Mouse (Mus musculus): Measurements from ENCODE around the gene Anxa6.

Gene Anxa6

DNA sequence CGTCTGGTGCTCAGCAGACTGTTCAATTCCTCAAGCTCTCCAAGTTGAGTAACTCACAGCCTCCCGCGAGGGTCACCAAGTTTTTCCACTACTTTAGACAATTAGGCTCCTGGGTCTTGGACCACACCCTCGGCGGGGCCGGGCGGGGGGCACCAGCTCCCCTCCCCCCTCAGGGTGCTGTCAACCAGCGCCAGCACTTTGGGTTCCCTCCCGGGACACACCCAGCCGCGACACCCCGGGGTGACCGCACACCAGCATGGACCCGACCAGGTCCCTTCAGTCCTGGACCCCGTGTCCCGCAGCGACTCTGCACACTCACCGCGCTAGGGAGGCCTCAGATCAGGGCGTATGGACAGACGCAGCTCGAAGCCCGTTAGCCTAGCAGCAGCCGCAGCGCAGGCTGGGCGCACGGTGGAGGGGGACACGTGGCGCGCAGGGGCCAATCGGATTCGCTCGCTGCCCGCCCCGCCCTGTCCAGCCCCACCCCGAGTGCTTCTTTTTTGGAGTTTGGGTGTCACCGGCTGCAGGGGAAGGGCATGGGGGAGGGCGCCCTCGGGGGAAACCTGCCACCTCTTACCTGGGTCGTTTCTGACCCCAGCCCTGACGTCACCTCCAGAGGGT is at the start of gene Anxa6:
Gene Anxa6 (minus strand): TSS at position 406 of the 621 bp plus-strand sequence.
- peak; percentile 68 for DNase-seq

DNA sequence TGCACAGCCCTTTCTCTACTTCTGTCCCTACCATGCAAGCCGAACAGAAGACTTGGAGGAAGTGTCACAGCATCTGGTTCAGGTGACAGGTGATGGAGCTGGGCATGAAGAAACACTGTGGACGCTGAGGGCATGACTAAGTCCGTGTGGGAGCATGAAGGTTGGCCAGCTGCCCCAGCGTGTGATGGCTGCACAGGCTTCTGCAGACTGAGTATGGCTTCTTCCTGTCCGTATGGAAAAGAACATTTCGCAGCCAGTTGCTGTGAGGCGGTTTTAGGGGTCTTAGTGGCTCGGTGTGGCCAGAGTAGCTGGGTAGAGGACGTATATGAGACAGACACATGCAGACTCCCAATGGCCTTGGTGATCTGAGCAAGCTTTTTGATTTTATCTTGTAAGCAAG is 48.0 kb upstream of the Anxa6 start:
- DNase-seq = no peak

DNA sequence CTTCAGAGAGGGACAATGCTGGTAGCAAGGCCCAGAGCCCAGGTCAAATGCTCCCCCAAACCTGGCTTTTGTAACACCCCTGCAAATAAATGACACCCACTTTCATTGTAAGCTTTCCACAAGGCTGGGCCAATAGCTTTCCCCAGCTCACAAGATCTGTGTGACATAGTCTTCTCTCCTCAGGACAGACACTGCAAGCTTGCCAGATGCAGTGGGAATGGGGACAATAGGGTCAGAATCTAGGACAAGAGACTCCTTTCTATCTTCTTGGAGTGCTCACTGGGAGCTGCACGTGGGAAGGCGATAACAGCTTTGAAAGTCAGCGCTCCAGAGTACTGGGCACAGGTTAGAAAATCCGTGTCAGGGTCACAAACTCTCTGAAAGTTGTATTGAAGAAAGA is 45.9 kb upstream of the Anxa6 start:
- DNase-seq = no peak

DNA sequence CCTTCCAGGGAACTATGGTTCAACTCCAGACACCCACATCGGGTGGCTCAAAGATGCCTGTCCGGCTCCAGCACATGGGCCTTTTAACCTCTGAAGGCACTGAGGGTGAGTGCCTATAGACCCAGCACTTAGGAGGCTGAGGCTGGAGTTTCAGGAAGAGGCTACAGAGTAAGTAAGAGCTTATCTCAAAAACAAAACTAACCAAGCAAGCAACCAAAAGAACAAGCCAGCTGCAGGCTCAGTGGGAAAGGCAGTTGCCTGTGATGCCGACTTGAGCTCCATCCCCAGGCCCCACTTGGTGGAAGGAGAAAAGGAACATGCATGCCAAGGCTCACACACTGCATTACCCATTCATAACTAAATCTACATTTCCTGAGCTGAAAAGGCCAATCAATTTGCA is 45.3 kb upstream of the Anxa6 start:
- no peak for DNase-seq

DNA sequence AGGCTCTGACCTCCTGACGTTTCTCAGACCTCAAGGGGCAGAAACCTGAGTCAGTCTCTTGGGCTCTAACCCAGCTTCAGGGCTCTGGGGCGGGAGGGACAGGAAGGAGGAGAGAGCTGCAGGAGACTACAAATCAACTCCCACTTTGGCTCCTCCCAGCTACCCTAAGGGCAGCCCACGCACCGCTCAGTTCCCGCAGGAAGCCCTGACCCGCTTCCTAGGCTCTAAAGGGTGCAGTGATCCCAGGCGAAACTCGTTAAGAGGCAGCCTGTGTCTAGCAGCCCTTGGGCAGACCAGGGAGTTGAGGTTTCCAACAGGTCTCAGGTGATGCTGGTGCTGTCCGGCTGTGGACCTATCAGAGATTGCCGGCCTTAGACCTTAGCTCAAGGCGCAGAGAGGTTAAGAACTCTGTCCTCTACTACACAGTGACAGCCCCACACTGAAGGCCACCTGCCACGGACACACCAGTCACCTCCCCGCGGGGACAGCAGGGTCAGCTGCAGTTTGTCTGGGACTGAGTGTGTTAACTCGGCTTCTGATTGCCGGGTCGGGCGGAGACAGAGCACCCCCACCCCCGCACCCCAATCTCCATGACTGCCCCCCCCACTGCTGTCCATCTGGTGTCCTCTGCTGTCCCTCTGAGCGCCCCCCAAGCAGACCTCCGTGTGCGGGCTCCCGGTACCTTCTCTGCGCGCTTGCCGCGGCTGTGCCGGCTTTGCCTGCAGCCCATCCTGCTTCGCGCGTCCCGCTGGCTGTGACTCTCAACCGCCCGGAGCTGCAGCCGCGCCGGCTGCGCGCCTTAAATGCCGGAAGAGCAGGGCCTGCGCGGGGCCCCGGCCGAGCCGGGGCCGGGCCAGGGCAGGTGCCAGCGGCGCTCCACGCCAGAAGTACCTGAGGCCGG is 44.3 kb upstream of the Anxa6 start, which contains the start of gene Ccdc69:
Gene Ccdc69 (minus strand): TSS at position 801 of the 901 bp plus-strand sequence.
- DNase-seq = peak; percentile 50 to 56

DNA sequence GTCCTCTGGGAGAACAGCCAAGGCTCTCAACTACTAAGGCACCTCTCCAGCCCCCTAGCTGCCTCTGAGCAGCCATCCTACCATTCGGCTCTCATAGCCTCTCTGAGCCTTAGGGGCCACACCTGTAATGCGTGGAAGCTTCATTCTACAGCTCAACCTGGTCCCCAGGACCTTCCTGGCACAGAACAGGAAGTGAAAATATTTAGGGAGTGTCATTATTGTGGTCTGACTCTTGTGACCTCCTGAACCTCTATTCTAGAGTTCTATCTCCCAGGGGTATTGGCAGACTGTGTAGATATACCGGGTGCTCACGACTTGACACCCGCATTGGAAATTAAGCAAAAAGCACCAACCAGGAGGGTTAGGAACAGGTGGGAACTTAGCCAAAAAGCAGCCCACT is 43.0 kb upstream of the Anxa6 start:
- no peak for DNase-seq

DNA sequence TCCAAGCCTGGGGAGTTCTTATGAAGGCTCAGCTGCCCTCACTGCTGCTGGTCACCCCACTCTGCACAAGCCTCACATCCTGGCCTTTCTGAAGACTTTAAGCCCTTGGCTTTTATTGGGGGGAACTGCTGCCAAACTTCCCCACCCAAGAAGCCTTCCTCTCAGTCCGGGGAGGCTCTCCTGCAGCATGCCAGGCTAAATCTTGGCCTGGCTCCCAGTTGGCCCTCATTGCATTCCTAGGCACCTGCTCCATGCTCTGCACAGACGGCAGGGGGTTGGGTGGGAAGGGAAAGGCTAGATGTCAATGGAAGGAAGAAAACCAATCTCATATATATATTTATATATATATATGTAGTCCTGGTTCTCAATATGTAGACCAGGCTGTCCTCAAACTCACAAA is 42.4 kb upstream of the Anxa6 start:
- DNase-seq = peak in 1 of 2 experiments; percentile 17

DNA sequence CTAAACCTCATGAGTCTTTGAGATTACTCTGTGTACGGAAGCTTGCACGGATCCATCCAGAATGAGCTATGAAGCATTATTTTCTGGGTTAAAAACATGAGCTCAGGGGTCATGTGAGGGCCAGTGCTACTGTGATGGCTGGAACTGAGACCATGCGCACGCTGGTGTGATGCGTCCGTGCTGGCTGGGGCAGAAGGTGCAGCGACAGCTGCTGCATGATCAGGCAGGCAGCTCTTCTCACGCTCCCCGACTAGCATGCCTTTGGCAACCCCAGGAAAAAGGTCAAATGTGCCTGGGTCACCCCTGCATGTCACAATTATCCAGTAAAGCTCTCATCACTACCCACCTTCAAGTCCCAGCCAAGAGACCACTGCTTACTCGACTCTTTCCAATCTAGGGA is 39.9 kb upstream of the Anxa6 start:
- no peak for DNase-seq

DNA sequence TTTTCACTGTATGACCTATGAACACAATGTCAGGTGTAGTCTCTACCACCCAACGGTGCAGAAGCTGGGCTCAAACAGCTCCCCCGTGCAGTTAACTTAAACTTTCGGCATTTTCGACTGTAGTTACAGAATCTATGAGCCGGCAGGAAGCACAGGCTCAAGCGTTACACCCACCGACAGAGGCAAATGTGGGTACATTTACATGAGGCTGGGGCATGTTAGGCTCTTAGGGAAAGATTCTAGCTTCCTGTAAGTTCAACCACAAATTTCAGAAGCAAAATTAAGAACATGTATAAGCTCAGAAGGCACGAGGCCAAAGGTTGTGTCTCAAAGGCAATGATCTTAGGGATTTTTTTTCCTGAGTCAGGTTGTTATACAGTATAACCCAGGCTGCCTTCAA is 39.2 kb upstream of the Anxa6 start:
- DNase-seq = no peak

DNA sequence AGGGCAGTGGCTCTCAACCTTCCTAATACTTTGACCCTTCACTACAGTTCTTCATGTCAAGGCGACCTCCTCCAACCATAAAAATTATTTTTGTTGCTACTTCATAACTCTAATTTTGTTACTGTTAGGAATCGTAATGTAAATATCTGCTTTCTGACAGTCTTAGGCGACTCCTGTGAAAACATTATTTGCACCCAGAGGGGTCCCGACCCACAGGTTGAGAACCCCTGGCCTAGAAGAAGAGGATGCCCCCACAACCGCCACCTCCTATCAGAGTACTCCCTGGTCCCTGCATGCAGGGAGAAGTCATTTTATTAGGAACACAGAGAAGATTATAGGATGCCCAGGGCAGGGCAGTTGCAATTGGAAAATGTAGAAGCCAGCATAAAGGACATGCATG is 38.1 kb upstream of the Anxa6 start:
- no peak for DNase-seq

DNA sequence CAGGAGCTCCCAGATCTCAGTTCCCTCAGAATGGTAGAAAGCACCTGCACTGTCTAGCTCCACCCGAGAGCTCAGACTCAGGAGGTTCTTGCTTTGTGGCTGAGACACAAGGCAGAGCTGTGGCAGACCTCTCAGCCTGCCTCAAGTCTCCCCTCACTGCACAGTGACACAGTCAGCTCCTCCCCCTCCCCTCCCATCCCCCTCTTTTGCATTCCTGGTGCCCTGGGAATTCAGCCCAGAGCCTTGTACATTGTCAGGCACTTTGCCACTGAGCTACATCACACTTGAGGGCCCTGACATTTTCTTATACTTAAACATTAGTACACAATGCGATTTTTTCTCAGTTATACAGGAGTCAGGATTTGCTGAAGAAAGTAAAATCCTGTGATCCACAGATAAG is 35.8 kb upstream of the Anxa6 start:
- no peak for DNase-seq

DNA sequence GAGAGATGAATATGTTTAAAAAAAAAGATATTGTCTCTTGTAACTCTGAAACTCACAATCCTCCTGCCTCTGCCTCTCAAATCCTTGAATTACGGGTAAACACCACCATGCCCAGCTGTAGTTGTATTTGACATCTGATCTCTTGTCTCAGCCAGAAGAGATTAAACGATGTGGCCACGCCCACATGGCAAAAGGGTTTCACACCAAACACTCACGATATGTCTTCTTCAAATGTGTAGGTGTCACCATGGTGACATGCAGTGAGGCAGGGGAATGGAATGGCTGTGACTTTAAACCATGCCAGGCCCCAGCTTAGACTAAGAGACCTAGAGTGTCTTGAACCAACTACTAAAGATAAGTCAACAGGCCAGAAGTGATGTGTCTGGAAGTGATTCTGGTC is 33.7 kb upstream of the Anxa6 start:
- DNase-seq = no peak

DNA sequence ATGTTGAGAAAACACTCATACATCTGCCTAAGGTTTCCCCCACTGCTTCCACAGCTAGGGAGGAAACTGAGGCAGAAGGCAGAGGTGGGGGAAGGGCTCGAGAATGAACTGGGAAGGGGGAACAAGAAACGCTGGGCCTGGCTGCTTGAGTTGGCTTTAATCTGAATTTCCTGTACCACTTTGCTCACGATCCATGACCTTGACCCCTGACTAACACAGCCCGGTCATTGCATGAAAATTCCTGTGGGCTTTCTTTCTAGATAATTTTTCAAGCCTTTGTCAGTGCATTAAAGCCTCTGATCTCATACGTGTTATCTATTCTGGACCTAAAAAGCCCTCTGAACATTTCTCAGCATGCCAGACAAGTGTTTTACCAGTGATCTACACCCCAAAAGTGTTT is 29.6 kb upstream of the Anxa6 start:
- no peak for DNase-seq

DNA sequence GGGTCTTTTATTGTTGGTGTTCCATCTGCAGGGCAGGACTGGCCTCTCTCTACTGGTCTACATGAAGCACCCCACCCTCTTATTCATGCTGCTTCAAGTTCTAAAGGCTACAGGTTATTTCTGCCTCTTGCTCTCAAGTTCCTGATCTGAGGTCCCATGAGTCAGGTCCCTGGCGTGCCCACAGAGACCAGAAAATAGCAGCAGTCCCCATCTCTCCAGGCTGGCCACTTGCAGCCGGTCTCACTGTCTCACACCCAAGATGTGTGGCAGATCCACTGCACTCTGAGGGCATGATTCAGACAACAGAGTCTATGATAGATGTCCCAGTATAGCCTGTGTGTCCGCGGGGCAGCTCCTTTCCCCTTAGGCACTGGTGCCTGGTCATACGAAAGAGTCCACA is 27.6 kb upstream of the Anxa6 start:
- DNase-seq = no peak

DNA sequence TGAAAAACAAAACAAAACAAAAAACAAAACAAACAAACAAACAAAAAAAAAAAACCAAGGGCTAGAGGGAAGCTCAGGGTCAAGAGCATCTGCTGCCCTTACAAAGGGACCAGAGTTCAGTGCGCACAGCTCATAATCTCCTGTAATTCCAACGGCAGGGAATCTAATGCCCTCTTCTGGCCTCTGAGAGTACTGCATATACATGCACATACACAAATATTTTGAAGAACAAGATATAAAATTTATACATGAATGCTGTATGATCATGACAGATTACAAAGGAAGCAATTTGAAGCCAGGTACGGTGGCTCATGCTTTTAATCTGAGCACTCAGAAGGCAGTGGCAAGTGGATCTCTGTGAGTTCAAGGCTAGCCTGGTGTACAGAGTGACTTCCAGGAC is 24.3 kb upstream of the Anxa6 start:
- no peak for DNase-seq

DNA sequence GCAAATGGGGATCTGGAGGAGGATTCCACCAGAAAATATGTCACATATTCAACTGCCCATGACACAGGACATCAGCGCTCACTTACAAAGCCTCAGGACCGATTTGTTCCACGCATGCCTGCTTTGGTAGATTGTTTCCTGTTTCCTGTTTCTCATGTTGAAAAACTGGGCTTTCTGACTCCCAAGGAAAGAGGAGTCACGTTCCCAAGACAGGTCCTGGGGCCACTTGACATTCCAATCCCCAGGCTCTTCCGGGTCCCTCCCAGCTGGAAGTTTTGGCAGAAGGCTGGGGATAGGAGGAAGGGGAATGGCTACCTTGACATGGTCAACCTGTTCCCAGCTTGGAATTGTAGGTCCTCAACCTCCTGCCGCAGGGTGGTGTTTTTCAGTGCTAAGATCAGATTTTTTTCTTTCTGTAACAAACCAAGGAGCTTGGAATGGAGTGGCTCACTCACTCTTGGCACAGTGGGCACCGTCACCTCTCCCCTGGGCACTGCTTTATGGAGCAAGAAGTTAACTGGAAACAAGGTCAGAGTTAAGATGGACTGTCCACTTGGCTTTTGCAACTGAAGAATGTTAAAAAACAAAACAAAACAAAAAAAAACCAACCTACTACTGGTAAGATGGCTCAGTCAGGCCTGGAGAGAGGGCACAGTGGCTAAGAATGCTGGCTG is 17.7 kb upstream of the Anxa6 start:
- peak in 1 of 2 experiments; percentile 32 for DNase-seq

DNA sequence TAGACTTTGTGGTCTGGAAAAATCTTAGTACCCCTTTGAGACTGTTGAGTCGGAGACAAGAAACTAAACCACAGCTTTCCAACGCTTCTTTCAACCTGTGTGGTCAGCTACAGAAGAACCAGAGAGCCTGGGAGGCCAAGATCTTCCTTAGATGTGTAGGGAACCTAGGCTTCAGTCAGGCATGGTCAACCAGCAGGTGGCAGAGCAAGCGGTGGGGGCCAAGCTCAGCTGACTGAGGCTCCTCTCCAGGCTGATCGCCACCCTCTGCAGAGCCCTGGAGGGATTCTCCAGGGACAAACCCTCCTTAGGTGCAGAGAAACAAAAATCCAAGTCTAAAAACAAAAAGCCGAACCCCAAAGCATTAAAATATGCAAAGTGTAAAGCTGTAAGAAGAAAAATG is 13.4 kb upstream of the Anxa6 start:
- peak in 1 of 2 experiments; percentile 72 for DNase-seq

DNA sequence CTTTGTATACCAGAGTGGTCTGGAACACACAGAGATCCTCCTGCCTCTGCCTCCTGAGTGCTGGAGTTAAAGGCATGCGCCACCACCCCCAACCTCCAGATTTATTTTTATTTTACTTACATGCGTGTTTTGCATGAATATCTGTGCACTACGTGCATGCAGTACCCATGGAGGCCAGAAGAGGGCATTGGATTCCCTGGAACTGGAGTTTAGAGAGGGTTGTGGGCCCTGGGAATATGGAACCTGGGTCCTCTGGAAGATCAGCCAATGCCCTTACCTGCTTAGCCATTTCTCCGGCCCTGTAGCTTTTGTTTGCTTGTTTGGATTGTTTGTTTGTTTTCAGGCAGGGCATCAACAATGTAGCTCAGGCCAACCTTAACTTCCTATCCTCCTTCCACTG is 8.1 kb upstream of the Anxa6 start:
- DNase-seq = no peak

DNA sequence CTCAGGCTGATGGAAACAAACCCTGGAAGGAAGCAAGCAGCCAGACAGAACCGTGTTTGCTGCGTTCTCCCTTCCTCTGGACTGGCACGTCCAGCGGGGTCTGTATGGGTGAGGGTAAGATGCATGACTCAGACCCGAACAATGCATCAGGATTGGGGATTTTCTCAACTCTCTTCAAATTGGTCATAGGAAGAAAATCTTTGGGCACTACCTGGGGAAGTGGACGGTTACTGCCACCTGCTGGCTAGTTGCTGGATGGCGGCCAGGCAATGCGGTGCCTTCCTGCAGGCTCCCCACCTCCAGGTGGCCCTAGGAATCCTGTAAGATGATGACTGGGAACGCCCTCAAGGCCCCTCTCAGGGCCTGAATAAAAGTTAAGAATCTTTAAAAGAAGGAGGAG is 6.3 kb upstream of the Anxa6 start:
- DNase-seq = peak; percentile 65 to 87

DNA sequence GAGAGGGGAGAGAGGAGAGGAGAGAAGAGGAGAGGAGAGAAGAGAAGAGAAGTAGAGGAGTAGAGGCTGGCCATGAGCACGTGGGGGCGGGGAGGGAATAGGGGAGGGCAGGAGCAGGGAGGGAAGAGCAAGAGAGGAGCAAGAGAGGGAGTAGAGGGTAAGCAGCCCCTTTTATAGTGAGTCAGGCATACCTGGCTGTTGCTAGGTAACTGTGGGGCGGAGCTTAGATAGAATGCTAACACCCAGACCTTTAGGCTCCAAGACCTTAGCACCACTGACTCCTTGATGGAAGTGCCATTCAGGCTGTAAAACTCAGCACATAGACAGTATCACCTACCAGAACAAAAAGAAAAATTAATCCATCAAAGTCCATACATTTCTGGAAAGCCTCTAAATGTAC is 3.4 kb upstream of the Anxa6 start:
- DNase-seq = no peak

DNA sequence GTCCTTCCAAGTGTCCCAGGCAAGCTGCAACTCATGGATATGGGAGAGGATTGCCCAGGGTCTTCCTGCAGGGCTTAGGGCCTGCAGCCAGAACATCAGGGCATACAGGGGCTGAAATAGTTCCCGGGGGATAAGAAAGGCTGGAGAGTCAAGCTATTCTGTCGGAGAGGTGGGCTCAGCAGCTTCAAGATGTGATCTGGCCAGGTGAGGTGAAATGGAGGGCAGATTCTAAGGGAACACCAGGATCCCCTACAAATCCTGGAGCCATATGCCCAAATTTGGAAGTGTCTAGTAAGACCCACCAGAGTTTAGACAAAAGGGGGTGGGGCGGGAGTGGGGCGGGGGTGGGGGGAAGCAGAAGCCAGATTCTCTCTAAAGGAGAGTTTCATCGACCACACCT is 959 bp downstream of the Anxa6 start:
- DNase-seq = no peak

DNA sequence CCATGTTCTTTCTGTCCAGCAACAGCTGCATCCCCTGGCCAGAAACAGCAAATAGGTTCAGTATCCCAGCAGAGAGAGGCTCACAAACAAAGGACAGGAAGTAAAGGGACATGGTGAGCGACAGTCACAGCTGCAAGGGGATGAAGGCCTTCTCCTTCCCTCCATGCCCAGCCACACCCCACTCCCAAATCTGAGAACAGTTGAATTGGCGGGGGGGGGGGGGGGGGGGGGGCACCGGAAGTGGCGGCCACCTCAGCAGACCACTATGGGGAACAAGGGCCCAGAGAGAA is 1.3 kb downstream of the Anxa6 start:
- DNase-seq = no peak

DNA sequence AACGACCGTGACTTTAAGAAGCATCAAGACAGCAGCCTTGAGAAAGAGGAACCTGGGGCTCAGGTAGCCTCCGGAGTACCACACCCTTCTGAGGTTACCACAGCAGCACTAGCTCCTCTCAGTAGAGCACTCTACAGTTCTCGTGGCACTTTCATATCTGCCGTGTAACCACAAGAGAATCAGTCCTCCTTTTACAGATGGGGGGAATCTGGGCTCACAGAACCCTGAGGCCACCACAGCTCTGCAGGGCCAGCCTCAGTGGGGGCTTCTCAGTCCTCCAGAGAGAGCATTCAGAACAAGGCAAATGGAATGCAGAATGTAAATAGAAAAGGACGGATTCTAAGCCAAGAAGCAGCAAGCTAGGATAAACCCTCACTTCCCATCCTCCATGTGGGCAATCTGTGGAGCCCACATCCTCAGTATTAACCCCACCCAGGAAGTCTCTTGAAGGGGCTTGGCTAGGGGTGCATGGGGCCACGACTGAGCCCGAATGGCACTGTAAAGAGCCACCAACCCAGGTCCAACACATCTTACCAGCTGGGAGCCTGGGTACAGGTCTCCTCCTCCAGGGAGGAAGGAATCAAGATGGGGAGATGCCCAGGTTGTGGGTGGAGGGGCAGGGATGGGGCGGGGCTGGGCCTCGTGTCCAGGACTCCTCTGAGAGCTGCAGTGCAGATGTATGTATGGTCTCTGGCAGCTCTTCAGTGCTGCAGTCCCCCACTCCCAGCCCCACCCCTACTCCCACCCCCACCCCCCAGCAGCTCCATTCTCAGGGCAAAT is 1.8 kb downstream of the Anxa6 start:
- no peak for DNase-seq
